Mouse (Mus musculus): ENCODE measurements around the gene Qrich2.

DNA sequence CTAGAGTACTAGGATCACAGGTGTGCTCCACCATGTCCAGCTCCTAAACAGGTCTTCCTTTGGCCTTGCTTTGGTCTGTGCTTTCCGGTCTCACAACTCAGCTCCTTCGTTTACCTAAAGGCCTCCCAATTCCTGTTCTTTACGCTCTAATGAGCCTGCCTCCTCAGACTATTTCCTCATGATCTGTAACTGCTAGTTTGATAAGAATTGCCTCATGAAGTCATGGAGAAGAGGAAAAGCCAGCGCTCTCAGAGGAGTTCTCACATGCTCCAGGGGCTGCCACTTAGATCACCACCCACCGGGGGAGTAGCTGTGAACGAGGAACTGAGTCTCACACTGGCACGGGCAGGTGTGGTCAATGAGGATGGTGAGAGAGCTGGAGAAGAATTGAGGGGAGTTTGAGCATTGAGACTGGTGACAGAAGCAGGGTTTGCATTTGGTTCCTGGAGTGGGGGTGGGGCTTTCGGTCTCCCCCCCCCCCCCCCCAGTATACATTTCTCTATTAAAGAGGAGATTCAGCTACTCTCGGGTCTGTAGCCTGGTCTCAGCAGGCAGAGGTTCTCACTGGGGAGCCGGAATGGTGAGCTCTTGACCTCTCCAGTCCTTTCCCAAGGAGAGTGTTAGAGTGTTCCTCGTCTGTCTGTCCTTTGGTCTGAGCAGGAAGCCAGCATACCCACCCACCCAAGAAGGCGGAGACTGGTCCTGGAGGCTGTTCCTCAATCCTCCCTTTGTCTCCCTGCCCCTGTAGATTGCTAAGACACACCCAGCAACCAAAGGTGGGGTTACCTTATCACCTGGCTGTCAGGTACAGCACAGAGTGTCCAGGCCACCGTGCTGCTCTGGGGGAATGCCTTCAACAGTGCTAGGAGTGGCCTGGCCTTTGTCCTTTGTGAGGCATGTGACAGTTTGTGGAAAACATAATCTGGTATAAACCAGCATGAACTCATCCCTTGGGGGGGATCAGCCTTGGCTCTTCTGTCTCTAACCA, 36.9 kb downstream of the Qrich2 start:
- TF ChIP-seq ELF1 (IDR thresholded peaks at IDR 0.05; ENCODE audit: low read depth, low read length) (0 out of 2 replicates have a peak, but pooled peaks have one; percentile 17), BHLHE40 (IDR thresholded peaks at IDR 0.05; ENCODE audit: borderline replicate concordance, low read depth, low read length) (peak; percentile 39), GABPA (IDR thresholded peaks at IDR 0.05; ENCODE audit: low read depth, low read length) (no peak), CTCF (IDR thresholded peaks at IDR 0.05 in 2 of 3, conservative IDR thresholded peaks at IDR 0.05 in 1 of 3; ENCODE audit: control insufficient read depth in 1 of 3, insufficient read depth in 1 of 3, low read depth in 2 of 3, low read length in 3 of 3, poor library complexity in 1 of 3, severe bottlenecking in 1 of 3) (no peak), RAD21 (IDR thresholded peaks at IDR 0.05; ENCODE audit: low read depth, low read length) (no peak), EP300 (IDR thresholded peaks at IDR 0.05; ENCODE audit: low read depth in 1 of 2, low read length in 2 of 2) (peak; percentile 36 to 63; a peak in 3 of 4 replicates)

Data from MEL (cell line).